Mouse (Mus musculus): ENCODE results near the gene Cytip. TPM values are rescaled to one million over a fixed set of nuclear protein-coding genes. Genes with fewer than 3 reads are reported as not detected.

The Cytip gene
- 0.70 TPM for polyA plus RNA-seq (2015; fragmentation: Illumina TruSeq; extraction: RNeasy Lipid Tissue Mini Kit (QIAGEN cat#74804); ENCODE audit: low read depth, low replicate concordance)

GRCm38 (mm10) chr2:58195346-58195745, at the start of gene Cytip:
Cytip (minus strand) TSS chr2:58195532.

Other genes starting within 250 kb of the Cytip start
- gene Galnt5, start 197.6 kb downstream of the Cytip start, polyA plus RNA-seq (2015; fragmentation: Illumina TruSeq; extraction: RNeasy Lipid Tissue Mini Kit (QIAGEN cat#74804); ENCODE audit: low read depth, low replicate concordance): not detected
- 82.0 TPM for gene Ermn, start 142.7 kb downstream of the Cytip start, polyA plus RNA-seq (2015; fragmentation: Illumina TruSeq; extraction: RNeasy Lipid Tissue Mini Kit (QIAGEN cat#74804); ENCODE audit: low read depth, low replicate concordance)
- 9.3 TPM for gene Acvr1c, start 162.4 kb upstream of the Cytip start, polyA plus RNA-seq (2015; fragmentation: Illumina TruSeq; extraction: RNeasy Lipid Tissue Mini Kit (QIAGEN cat#74804); ENCODE audit: low read depth, low replicate concordance)

Data from brain, adult 10 weeks (tissue).